Mouse (Mus musculus) ZHBTc4 (cell line): Measurements from ENCODE around the gene Nfxl1.

Experiments
- DNase-seq: peaks from one replicate; pipeline ENCODE4 v3.0.0-alpha.2; 2011; ENCODE audit warnings: low read depth, low spot score

Nfxl1 gene

GRCm38 (mm10) chr5:72501763-72502162 lies 57.7 kb downstream of the Nfxl1 start:
- DNase-seq = peak; percentile 14

- DNase-seq = no peak
Measured at GRCm38 (mm10) chr5:72498271-72498670, 61.2 kb downstream of the Nfxl1 start.

DNA sequence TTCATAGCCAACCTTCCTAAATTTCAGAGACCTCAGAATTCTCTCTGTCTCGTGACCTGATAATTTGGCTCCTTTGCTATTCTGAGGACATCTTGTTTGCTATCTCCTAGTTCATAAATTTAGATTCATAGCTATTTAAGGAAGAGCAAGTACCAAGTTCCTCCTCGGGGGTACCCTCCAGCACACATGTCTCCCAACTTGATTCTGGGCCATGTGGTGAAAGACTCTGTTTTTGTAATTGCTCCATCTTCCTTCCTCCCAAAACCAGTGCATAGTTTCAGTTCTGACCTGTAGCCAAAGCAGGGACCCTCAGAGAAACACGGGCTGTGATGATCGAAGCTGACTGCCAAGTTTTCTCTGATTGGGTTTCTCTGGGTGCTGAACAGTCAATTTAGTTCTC lies 62.7 kb downstream of the Nfxl1 start:
- no peak for DNase-seq

GRCm38 (mm10) chr5:72493906-72494305 lies 65.6 kb downstream of the Nfxl1 start:
- DNase-seq = no peak

DNA sequence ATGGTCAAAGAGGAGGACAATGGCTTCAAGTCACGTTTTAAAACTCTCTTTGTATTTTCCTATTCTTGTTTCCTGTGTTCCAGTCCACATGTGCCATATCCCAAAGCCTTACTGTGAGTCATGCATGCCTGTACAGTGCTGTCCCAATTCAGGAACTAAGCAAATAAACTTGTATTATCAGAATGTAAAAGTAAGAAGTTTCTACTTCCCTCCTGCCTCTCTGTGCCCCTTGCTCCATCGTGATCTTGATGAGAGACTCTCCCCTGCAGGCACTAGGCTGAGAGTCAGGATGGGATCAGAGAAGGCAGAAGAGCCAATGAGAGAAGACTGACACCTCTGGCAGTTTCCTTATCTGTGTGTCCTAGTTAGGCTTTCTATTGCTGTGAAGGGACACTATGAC lies 68.3 kb downstream of the Nfxl1 start:
- no peak for DNase-seq

DNA sequence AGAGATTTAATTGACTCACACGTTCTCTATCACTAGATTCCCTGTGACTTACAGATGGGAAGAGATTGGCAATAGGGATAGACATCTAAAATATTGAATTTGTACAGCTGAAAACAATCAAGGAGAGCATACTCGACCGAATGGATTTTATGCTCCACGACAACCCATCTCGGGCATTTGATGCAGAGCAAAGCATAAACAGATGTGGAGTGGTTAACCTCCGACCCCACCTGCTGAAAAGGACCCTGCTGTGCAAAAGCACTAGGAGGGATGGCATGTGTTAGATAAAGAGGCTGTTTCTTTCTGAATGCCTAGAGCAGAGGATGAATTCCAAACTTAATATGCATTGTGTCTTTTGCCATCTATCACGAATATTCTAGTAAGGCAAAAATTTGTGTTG lies 79.0 kb downstream of the Nfxl1 start:
- DNase-seq = no peak

GRCm38 (mm10) chr5:72472317-72473009 lies 87.0 kb downstream of the Nfxl1 start:
- no peak for DNase-seq

DNA sequence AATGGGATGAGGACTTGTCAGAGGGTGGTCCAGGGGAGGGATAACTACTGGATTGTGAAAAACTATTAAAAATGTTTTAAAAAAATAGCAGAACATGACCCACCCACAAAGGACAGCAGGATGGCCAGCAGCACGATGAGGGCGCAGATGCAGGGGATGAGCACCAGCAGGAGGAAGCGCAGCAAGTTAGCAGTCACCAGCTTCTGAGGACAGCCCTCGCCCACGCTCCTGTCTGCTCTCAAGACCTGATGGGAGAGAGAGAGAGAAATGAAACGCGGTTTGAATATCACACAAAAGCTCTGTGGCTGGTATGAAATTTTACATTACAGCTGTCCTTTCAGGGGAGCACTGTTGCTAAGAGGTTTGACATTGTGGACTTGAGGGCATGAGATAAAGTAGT lies 87.7 kb downstream of the Nfxl1 start:
- DNase-seq = no peak

DNA sequence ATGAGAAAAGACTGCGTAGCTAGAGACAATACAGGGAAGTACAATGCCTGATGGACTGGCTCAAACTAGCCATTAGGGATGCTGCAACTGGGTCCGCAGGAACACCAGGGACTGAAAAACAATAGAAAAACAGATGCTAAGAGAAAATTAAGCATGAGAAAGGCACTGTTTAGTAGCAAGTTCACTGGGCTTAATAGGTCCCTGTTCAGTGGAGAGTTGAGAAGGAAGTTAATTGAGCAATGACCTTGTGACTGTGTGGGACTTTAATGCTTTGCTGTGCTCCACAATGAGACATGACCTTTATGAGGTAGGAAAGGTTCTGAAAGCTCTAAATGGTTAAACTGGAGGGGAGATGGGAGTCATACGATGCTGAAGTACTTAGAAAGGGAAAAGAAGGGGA lies 94.6 kb downstream of the Nfxl1 start:
- DNase-seq = peak; percentile 94
